16 mouse cellular contexts compared by ENCODE assay signal in genomic region chr1:182371891-182372290, GRCm38 (mm10).
"Had no signal": no experiment of that assay in that cellular context is flagged by ENCODE, and none has a peak within 500 bp of the region (broad histone marks: within the 10 kb centered on the region; RNA-seq: fewer than 3 reads in every experiment).

No protein-coding gene starts in this region.

- H3K9ac ChIP-seq: liver, embryonic 15.5 days; midbrain, embryonic 15.5 days; neural tube, embryonic 12.5 days had no signal

- DNase-seq: kidney, postnatal 14 days; lung, adult 2 months; lung, postnatal 14 days; right cerebral cortex, postnatal 4 days; spleen, adult 18-20 months; thymus, adult 2 months; thymus, postnatal 4 days had no signal

- H3K4me1 ChIP-seq: liver, embryonic 15.5 days; midbrain, embryonic 15.5 days; neural tube, embryonic 12.5 days had no signal

- H3K4me2 ChIP-seq: liver, embryonic 11.5 days; liver, embryonic 15.5 days; midbrain, embryonic 11.5 days; midbrain, embryonic 15.5 days; neural tube, embryonic 12.5 days had no signal

- H3K27me3 ChIP-seq: midbrain, embryonic 15.5 days; neural tube, embryonic 12.5 days had no signal

- H3K27ac ChIP-seq: left cerebral cortex, adult 2 months; limb, embryonic 10.5 days; liver, embryonic 15.5 days; macrophage; midbrain, embryonic 15.5 days; neural tube, embryonic 12.5 days had no signal

- H3K36me3 ChIP-seq: limb, embryonic 10.5 days; liver, embryonic 15.5 days; midbrain, embryonic 15.5 days; neural tube, embryonic 12.5 days had no signal

- ATAC-seq: midbrain, embryonic 15.5 days had no signal

- H3K9me3 ChIP-seq: limb, embryonic 10.5 days; liver, embryonic 15.5 days; megakaryocyte, embryonic 14.5 days; midbrain, embryonic 15.5 days; neural tube, embryonic 12.5 days had no signal

- H3K4me3 ChIP-seq: left cerebral cortex, adult 2 months; limb, embryonic 10.5 days; liver, embryonic 15.5 days; megakaryocyte, embryonic 14.5 days; midbrain, embryonic 15.5 days; neural tube, embryonic 12.5 days had no signal
